Mouse (Mus musculus): ENCODE data around the gene Oaz2. TPM values are rescaled to one million over a fixed set of nuclear protein-coding genes. Genes with fewer than 3 reads are reported as not detected.
A peak's percentile ranks its signal among the peaks of the same experiment; 100 is the strongest.
"Not testable (repeated sequence)": the region's sequence is repeated elsewhere in the genome, so short reads cannot be mapped to it uniquely, and the experiment has no call there.

Oaz2 gene
- polyA plus RNA-seq, 1 experiment from 2014 or later, result 263 TPM

DNA sequence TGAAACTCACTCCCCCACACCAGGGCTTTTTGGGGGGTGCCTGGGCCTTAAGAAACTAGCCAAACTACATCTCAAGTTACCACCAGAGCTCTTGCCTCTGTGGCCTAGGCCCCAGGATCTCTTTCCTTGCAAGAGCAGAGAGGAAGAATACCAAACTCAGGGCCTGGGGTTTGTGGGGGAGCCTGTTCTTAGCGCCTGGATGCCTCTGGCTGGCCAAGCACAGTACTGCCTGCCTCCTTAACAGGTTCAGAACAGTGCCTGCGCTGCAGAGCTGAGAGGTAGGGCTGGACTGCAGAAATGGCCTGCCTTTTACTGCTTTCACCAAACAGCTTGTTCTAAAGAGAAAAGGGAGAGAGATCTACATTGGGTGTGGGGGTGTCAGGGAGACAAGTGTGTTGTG is 22.1 kb downstream of the Oaz2 start:
- ATAC-seq (ENCODE audit: insufficient read depth, low FRiP score, low TSS enrichment); H3K4me2 ChIP-seq (ENCODE audit: low read depth); DNase-seq (ENCODE audit: low spot score); H3K9me3 ChIP-seq (ENCODE audit: control insufficient read depth, low read length); H3K27ac ChIP-seq (ENCODE audit: low read depth, low read length); H3K9ac ChIP-seq (ENCODE audit: low read length); H3K27me3 ChIP-seq (ENCODE audit: control insufficient read depth, insufficient read depth, low read length); H3K4me3 ChIP-seq (ENCODE audit: low read depth, low read length): not testable (repeated sequence)
- H3K4me1 ChIP-seq (ENCODE audit: control insufficient read depth, insufficient read depth, low read length), result peaks cover 13% of the 10 kb centered on the region
- 92% methylated on average over 2 of the region's 2 CpGs for WGBS
- peaks cover 12% of the 10 kb centered on the region for H3K36me3 ChIP-seq (ENCODE audit: control insufficient read depth, insufficient read depth, low read length)

DNA sequence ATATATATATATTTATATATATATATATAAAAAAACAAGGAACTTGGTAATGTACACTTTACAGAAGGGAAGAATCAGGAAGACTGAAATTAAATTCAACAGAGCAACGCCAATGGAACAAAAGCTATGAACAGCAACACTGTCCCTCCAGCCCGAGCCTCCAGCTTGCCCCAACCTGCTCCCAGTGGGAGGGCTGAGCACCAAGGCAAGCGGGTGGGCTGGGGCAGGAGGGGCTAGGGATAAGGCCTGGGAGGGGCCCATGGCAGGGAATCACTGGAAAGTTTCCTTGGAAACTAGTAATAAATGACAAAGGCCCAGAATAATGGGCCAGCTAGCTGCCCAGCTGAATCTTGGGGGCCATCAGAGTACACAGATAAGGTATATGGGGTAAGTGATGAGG is 24.7 kb downstream of the Oaz2 start:
- H3K4me2 ChIP-seq (ENCODE audit: low read depth), result no peak overlapping the region
- no peaks in the 10 kb centered on the region for H3K9me3 ChIP-seq (ENCODE audit: control insufficient read depth, low read length)
- H3K4me1 ChIP-seq (ENCODE audit: control insufficient read depth, insufficient read depth, low read length), result peaks cover 13% of the 10 kb centered on the region
- H3K27me3 ChIP-seq (ENCODE audit: control insufficient read depth, insufficient read depth, low read length), result no peaks in the 10 kb centered on the region
- DNase-seq (ENCODE audit: low spot score) (no peak), ATAC-seq (ENCODE audit: insufficient read depth, low FRiP score, low TSS enrichment) (no peak)
- H3K36me3 ChIP-seq (ENCODE audit: control insufficient read depth, insufficient read depth, low read length), result peaks cover 21% of the 10 kb centered on the region
- 0 out of 2 replicates have a peak overlapping the region, but pooled peaks have one; percentile 35 for H3K27ac ChIP-seq (ENCODE audit: low read depth, low read length)
- H3K4me3 ChIP-seq (ENCODE audit: low read depth, low read length), result no peak overlapping the region
- WGBS, result 24% methylated on average over 3 of the region's 3 CpGs
- no peak overlapping the region for H3K9ac ChIP-seq (ENCODE audit: low read length)

DNA sequence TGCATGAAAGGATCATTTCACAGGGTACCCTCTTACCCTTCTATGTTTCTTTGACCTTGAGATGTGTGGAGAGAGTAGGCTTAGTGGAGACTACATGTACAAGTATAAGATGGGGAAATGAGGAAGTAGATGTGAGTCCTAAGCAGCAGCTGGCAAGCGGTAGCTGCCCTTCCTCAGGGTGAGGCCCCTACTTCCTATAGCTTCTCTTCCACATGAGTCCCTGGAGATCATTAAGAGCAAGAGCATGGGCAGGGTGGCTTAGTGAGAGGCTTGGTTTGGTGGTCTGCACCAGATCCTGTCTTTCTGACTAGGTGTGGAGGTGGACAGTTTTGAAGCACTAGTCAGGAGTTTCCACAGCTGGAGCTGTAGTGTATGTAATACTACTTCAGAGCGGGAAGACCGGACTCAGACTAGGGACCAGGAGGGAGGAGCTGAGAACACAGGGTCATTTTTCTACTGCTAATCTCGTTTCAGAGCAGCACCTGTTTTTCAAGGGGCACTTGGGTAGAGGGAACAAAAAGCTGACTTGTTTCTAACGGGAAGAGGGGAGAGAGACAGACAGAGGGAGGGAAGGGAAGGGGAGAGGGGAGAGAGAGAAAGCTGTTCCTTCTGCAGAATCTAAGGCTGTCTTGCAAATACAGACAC is 25.3 kb downstream of the Oaz2 start:
- Histone ChIP-seq H3K27ac (ENCODE audit: low read depth, low read length) (0 out of 2 replicates have a peak overlapping the region, but pooled peaks have one; percentile 35), H3K9me3 (ENCODE audit: control insufficient read depth, low read length) (no peaks in the 10 kb centered on the region), H3K4me3 (ENCODE audit: low read depth, low read length) (no peak overlapping the region), H3K9ac (ENCODE audit: low read length) (no peak overlapping the region), H3K4me1 (ENCODE audit: control insufficient read depth, insufficient read depth, low read length) (peaks cover 13% of the 10 kb centered on the region), H3K27me3 (ENCODE audit: control insufficient read depth, insufficient read depth, low read length) (no peaks in the 10 kb centered on the region), H3K4me2 (ENCODE audit: low read depth) (no peak overlapping the region), H3K36me3 (ENCODE audit: control insufficient read depth, insufficient read depth, low read length) (peaks cover 18% of the 10 kb centered on the region)
- ATAC-seq (ENCODE audit: insufficient read depth, low FRiP score, low TSS enrichment) (no peak), DNase-seq (ENCODE audit: low spot score) (no peak)
- WGBS, result 42% methylated on average over 5 of the region's 5 CpGs

DNA sequence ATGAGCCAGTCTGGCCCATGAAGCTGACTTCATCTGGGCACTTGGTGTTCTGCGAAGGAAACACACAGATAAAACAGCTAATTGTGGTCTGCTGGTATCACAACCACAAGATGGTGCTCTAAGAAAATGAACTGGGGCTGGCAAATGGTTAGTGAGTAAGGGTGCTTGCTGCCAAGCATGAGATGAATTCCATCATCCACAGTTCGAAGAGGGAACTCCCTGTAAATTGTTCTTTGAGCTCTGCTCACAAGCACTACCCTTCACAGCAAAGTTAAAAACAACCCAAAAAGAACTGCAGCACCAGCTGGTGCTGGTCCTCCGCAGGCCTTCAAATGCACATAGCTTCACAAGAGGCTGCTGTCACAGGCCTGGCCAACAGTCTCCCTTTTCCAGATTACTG is 27.8 kb downstream of the Oaz2 start:
- ATAC-seq (ENCODE audit: insufficient read depth, low FRiP score, low TSS enrichment), result no peak
- 94% methylated on average over 3 of the region's 3 CpGs for WGBS
- H3K36me3 ChIP-seq (ENCODE audit: control insufficient read depth, insufficient read depth, low read length), result peaks cover 17% of the 10 kb centered on the region

DNA sequence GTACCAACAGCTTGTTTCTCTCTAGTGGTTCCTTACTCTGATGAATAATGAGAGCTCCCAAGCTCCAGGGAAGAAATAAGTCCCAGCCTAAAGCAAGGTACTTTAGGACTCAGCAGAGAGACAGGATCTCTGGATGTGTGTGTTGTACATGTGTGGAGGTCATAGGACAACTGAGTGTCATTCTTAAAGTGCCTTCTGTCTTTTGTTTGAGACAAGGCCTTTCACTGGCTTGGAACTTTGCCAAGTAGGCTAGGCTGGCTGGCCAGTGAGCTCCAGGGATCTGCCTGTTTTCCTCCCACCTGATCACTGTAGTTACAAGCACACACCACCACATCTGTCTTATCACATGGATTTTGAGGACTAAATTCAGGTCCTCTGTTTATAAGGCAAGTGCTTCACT is 28.5 kb downstream of the Oaz2 start:
- Histone ChIP-seq H3K4me2 (ENCODE audit: low read depth) (no peak overlapping the region), H3K4me3 (ENCODE audit: low read depth, low read length) (no peak overlapping the region), H3K36me3 (ENCODE audit: control insufficient read depth, insufficient read depth, low read length) (peaks cover 17% of the 10 kb centered on the region), H3K27ac (ENCODE audit: low read depth, low read length) (no peak overlapping the region), H3K27me3 (ENCODE audit: control insufficient read depth, insufficient read depth, low read length) (no peaks in the 10 kb centered on the region), H3K9ac (ENCODE audit: low read length) (no peak overlapping the region), H3K4me1 (ENCODE audit: control insufficient read depth, insufficient read depth, low read length) (peaks cover 13% of the 10 kb centered on the region), H3K9me3 (ENCODE audit: control insufficient read depth, low read length) (no peaks in the 10 kb centered on the region)
- DNase-seq (ENCODE audit: low spot score), result no peak
- no peak for ATAC-seq (ENCODE audit: insufficient read depth, low FRiP score, low TSS enrichment)

More for the DNA sequence above, 27.8 kb downstream of the Oaz2 start:
- Histone ChIP-seq H3K27me3 (ENCODE audit: control insufficient read depth, insufficient read depth, low read length) (no peaks in the 10 kb centered on the region), H3K4me3 (ENCODE audit: low read depth, low read length) (no peak overlapping the region), H3K4me1 (ENCODE audit: control insufficient read depth, insufficient read depth, low read length) (peaks cover 13% of the 10 kb centered on the region), H3K27ac (ENCODE audit: low read depth, low read length) (no peak overlapping the region), H3K9ac (ENCODE audit: low read length) (no peak overlapping the region), H3K9me3 (ENCODE audit: control insufficient read depth, low read length) (no peaks in the 10 kb centered on the region), H3K4me2 (ENCODE audit: low read depth) (no peak overlapping the region)
- DNase-seq (ENCODE audit: low spot score), result no peak

DNA sequence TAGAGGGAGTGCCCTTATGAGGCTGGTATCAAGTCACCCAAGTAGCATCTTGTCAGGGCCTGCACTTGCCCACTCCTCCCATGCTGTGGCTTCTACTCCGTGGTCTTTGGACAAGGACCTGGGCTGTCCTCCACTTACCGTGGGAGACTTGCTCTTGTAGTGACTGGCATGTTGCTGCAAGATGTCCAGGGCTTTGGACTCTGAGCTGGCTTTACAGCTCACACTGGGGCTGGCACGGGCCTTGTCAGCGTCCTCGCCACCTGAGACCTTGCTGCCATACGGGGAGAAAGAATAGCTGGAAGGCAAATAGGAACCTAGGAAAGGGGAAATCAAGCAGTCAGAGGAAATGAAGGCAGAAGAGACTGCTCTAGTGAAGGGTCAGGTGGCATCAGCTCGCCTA is 29.6 kb downstream of the Oaz2 start:
- Histone ChIP-seq H3K9ac (ENCODE audit: low read length) (no peak overlapping the region), H3K4me1 (ENCODE audit: control insufficient read depth, insufficient read depth, low read length) (peaks cover 7% of the 10 kb centered on the region), H3K4me2 (ENCODE audit: low read depth) (no peak overlapping the region), H3K36me3 (ENCODE audit: control insufficient read depth, insufficient read depth, low read length) (peaks cover 17% of the 10 kb centered on the region), H3K9me3 (ENCODE audit: control insufficient read depth, low read length) (no peaks in the 10 kb centered on the region), H3K4me3 (ENCODE audit: low read depth, low read length) (no peak overlapping the region), H3K27me3 (ENCODE audit: control insufficient read depth, insufficient read depth, low read length) (no peaks in the 10 kb centered on the region), H3K27ac (ENCODE audit: low read depth, low read length) (no peak overlapping the region)
- WGBS, result 83% methylated on average over 7 of the region's 7 CpGs
- ATAC-seq (ENCODE audit: insufficient read depth, low FRiP score, low TSS enrichment), result no peak
- no peak for DNase-seq (ENCODE audit: low spot score)

DNA sequence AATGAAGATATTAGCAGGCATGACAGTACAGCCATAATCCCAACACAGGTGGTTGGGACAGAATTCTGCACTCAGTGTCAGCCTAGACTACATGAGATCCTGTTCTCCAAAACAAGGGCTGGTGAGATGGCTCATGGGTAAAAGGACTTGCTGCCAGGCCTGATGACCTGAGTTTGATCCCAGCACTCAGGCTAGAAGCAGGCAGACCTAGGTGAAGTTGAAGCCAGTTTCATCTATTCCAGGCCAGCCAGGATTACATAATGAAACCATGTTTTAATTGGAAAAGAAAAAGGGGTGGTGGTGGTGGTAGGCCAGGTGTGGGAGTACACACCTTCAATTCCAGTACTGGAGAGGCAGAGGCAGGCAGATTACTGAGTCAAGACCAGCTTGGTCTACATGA is 30.2 kb downstream of the Oaz2 start:
- DNase-seq (ENCODE audit: low spot score), result no peak
- no peak overlapping the region for H3K4me3 ChIP-seq (ENCODE audit: low read depth, low read length)
- ATAC-seq (ENCODE audit: insufficient read depth, low FRiP score, low TSS enrichment), result no peak
- no peak overlapping the region for H3K4me2 ChIP-seq (ENCODE audit: low read depth)
- no peaks in the 10 kb centered on the region for H3K9me3 ChIP-seq (ENCODE audit: control insufficient read depth, low read length)
- H3K27ac ChIP-seq (ENCODE audit: low read depth, low read length), result no peak overlapping the region
- peaks cover 17% of the 10 kb centered on the region for H3K36me3 ChIP-seq (ENCODE audit: control insufficient read depth, insufficient read depth, low read length)
- no peaks in the 10 kb centered on the region for H3K27me3 ChIP-seq (ENCODE audit: control insufficient read depth, insufficient read depth, low read length)
- H3K9ac ChIP-seq (ENCODE audit: low read length), result no peak overlapping the region
- peaks cover 1% of the 10 kb centered on the region; the same call in 1 of the 2 replicates for H3K4me1 ChIP-seq (ENCODE audit: control insufficient read depth, insufficient read depth, low read length)

DNA sequence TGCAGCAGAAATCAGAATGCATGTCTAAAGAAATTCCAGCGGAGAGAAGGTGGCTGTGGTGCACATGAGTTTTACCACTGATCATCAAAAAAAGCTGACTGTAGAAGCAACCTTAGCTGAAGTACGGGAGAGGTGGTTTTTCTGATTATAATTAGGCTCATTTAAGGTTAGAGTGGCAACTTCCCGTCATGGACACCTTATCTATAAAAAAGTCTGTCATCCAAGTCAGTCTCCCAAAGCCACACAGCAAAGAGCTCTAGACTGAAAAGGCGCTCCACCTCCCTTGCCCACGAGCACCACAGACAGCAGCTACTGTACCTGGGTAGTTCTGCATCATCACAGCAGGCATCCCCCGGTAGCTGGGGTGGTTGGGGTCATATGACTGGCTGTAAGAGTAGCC is 32.7 kb downstream of the Oaz2 start:
- 87% methylated on average over 6 of the region's 6 CpGs for WGBS
- no peak for DNase-seq (ENCODE audit: low spot score)
- peaks cover 21% of the 10 kb centered on the region for H3K36me3 ChIP-seq (ENCODE audit: control insufficient read depth, insufficient read depth, low read length)

DNA sequence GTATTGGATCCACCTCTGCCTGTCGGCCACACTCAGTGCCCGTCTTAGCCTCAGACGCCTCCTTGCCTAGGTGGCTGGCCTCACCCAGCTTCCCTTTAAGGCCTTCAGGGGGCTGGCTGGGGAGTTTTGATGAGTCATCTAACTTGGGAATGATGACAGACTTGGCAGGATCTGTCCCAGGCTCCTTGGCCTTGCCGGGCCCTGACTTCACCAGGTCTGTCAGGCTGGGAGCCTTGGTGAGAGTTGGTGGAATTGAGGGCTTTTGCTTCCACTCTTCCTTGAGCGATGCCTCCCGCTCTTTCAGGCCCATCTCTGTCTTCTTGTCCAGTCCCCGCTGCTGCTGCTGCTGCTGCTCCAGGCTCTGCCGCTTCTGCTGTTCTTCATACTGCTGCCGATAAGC is 34.5 kb downstream of the Oaz2 start:
- no peaks in the 10 kb centered on the region for H3K27me3 ChIP-seq (ENCODE audit: control insufficient read depth, insufficient read depth, low read length)
- no peak overlapping the region for H3K4me3 ChIP-seq (ENCODE audit: low read depth, low read length)
- peaks cover 18% of the 10 kb centered on the region for H3K36me3 ChIP-seq (ENCODE audit: control insufficient read depth, insufficient read depth, low read length)
- H3K27ac ChIP-seq (ENCODE audit: low read depth, low read length), result no peak overlapping the region
- H3K4me2 ChIP-seq (ENCODE audit: low read depth), result no peak overlapping the region
- DNase-seq (ENCODE audit: low spot score) (no peak), ATAC-seq (ENCODE audit: insufficient read depth, low FRiP score, low TSS enrichment) (no peak)
- no peaks in the 10 kb centered on the region for H3K9me3 ChIP-seq (ENCODE audit: control insufficient read depth, low read length)
- H3K4me1 ChIP-seq (ENCODE audit: control insufficient read depth, insufficient read depth, low read length), result no peaks in the 10 kb centered on the region
- WGBS, result 95% methylated on average over 9 of the region's 9 CpGs
- H3K9ac ChIP-seq (ENCODE audit: low read length), result no peak overlapping the region

More for the DNA sequence above, 32.7 kb downstream of the Oaz2 start:
- Histone ChIP-seq H3K4me1 (ENCODE audit: control insufficient read depth, insufficient read depth, low read length) (no peaks in the 10 kb centered on the region), H3K9ac (ENCODE audit: low read length) (no peak overlapping the region), H3K9me3 (ENCODE audit: control insufficient read depth, low read length) (no peaks in the 10 kb centered on the region), H3K27me3 (ENCODE audit: control insufficient read depth, insufficient read depth, low read length) (no peaks in the 10 kb centered on the region), H3K4me3 (ENCODE audit: low read depth, low read length) (no peak overlapping the region), H3K27ac (ENCODE audit: low read depth, low read length) (no peak overlapping the region), H3K4me2 (ENCODE audit: low read depth) (no peak overlapping the region)
- no peak for ATAC-seq (ENCODE audit: insufficient read depth, low FRiP score, low TSS enrichment)
